Mouse (Mus musculus) right cerebral cortex, postnatal 25 days (tissue): ENCODE data around the gene P3h4.

Experiments
- DNase-seq: peaks from one replicate; pipeline ENCODE4 v3.0.0; 2022

Gene P3h4

DNA sequence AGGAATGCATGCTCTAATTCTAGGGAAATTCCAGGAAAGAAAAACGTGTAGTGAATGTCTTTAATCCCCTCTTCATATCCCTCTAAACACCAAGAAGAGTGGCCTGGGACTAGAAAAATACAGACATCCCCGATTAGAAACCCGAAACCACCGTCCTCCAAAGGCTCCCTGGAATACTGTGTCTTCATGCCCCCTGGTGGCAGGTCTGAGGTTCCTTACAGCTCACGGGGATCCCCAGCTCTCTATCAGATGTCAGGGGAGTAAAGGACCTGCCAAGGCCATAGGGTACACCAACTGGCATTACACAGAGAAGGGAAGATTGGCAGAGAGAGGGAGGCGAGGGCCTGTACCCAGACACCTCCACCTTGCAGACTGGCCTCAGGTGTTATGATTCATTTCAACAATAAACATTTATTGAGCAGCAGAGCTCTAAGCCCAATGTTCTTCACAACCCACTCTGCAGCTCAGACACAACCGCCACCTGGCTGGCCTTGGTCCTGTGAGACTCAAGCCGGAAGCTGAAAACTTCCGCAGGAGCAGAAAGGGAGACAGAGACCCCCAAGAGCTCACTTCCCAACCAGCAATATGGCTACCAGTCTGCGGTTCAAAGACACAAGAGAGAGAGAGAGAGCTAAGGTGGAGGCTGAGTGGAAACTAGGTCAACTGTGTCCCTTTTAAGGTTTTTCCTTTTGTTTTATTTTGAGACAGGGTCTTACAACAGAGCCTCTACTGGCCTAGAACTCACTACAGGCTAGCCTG, 6.4 kb downstream of the P3h4 start:
- no peak for DNase-seq

- DNase-seq = no peak
These were observed 7.5 kb downstream of the P3h4 start for GRCm38 (mm10) chr11:100406995-100407705.

DNA sequence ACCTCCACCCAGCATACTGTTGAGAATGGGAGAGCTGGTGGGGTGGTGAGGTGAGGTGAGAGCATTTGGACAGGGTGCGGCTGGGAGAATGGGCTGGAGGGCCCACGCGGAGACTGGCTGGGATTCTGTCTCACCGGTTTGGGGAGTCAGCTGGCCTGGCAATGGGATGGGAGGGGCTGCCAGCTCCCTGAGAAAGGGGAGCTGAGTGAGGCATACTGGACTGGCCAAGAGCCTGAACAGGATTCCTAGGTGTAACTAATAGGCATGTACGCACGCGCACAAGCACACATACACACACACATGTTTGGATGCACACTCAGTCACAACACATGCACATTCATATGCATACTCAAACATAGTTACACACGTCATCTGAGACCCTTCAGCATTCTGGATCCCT, 8.4 kb downstream of the P3h4 start:
- no peak for DNase-seq

GRCm38 (mm10) chr11:100404456-100405074, 10.1 kb downstream of the P3h4 start:
- no peak for DNase-seq

DNA sequence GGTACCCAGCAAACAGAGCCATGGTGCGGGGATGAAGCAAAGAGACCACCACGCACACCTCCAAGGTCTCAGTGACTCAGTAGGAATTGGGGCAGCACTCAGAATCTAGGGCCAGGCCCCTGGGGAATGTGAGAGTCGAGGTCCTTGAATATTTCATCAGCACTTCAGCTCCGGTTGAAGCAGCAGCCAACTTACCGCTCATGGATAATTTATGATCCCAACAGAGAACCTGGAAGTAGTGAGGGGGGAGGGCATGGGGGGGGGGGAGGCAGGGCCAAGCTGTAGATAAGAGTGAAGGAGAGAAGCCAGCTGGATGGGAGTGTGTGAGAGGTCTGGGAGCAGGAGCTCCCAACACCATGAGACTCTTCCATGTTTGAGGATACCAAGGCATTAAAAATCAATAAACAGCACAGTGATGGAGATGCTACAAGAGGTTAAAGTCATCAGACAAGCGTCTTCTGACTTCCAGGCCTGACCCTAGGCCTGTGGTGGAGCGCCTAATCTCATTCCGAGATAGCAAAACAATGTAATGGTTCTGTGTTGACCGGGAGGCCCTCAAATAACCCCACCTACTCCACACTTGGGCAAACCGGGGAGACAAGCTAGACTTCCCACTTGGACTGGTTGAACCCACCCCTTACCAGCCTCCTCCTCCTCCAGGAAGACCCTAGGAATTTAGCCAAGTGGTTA, 11.0 kb downstream of the P3h4 start:
- no peak for DNase-seq

- DNase-seq = no peak
These were observed 12.0 kb downstream of the P3h4 start for GRCm38 (mm10) chr11:100402682-100403081.

DNA sequence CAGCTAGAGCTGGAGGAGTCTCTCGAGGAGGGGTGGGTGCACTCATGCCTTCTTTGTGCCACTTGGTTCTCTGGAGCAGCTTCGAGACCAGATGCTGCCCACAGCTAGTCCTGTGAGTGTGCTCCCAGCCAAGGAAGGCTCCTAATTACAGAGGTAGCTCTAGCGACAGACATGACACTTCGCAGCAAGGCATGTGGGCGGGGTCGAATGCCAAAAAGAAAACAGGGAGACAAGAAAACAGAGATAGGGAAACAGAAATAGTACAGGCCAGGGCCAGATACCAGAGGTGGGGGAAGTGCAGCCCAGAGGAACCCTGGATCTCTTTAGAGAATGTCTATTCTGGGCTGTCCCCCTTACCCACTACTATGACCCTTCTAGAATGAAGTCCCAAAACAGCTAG, 12.4 kb downstream of the P3h4 start:
- no peak for DNase-seq

DNA sequence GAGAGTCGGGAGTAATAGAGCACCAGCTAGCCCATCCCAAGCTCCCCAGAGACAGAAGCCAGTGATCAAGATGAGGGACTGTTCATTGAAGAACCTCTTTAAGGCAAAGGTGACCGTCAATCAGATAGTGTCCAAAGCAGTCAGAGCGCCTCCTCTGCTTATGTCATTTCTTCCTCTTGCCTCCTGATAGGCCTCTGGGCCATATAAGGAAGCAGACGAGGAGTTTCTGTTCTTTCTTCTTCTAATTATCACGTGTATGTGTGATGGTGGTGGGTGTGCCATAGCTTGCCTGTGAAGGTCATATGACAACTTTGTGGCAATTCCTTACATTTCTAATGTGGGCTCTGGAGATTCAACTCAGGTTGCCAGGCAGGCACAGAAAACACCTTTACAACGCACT, 13.8 kb downstream of the P3h4 start:
- DNase-seq = no peak

DNA sequence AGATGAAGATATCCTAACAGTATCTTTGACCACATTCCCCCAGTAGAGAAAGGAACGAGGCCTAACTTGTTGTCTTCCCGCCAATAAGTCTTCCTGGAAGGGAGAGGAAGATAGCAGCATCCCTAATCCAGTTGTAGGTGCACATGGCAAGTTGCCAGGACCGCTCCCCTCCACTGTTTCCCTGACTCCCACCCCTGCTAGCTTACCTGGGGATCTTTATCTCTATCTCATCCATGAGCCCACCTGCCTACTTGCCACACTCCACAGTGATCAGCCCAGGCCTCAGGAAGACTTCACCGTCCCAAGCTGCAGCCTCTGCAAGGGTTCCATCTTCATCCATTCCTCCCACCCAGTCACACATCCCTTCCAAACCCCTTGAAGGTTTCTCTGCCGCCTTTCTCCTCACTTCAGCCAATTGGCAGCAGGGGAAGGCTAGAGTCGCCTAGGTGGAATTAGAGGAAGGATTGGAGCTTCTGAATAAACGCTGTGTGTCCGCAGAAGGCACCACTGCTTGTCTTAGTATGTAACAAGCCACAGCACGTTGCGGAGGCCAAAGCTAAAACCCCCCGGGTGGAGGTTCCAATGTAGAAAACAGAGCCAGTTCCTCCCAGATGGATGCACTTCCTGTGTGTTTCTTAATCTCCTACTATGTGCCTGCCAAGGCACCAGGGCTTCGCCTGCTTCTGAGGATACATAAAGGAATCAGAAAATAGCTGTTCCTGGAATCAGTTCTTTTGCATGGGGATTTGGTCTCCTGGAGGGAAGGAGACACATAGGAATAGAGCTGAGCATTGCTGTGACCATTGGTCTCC, 14.7 kb downstream of the P3h4 start:
- DNase-seq = no peak

DNA sequence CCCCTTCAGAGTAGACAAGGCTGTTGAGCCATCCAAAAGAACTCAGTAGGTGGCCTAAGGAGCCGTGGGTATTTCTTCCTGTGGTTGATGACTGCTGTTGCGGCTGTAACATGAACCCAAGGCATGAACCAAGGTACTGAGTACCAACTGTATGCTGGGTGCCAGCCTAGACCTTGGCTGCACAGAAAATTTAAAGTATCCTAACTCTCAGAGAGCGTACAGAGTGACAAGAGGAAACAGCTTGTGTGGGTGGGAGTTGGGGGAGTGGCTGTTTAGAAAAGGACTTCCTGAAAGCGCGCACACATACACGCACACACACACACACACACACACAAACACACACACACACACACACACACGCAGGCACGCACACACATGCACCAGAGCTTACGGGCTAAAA, 15.3 kb downstream of the P3h4 start:
- no peak for DNase-seq

- no peak for DNase-seq
These were observed 16.1 kb downstream of the P3h4 start for GRCm38 (mm10) chr11:100398517-100398916.

GRCm38 (mm10) chr11:100397600-100398389, 16.8 kb downstream of the P3h4 start, which contains the start of gene Jup:
TSS of gene Jup (minus strand) at chr11:100397763.
- DNase-seq = peak; percentile 100

- DNase-seq = no peak
These were observed 17.6 kb downstream of the P3h4 start for GRCm38 (mm10) chr11:100396886-100397599.

DNA sequence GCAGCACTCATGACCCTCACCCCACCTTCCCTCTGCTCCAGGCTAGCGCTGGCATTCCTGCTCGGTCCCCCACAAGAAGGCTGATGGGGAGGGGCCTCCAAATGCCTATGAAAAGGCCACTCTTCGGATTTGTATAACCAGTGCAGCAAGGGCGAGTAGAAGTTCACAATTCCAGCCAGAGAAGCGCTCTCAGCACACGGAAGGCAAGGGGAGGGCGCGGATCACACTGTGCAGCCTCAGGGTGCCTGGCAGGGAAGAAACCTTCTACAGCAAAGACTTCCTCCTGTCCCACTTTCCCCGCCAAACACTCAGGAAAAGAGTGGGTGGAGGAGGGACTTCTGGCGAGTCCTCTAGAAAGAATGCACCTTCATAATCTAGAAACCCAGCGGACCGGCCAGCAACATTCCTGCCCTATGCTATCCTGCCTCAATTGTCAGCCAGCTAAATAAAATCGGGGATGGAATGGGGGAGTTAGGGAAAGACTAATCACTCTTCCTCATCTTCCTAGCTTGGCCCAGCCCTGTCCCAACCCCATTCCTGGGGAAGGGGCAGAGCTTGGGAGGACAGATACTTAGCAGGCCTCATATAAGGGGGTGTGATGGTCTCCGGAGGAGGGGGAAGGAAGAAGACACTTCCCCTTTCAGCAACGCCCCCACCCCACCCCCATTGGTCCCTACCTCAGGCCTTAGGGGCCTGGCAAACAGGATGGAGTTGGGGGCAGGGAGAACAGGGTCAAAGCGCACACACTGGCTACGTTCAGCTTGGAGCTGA, 18.6 kb downstream of the P3h4 start:
- DNase-seq = no peak

GRCm38 (mm10) chr11:100395200-100395599, 19.4 kb downstream of the P3h4 start:
- no peak for DNase-seq

DNA sequence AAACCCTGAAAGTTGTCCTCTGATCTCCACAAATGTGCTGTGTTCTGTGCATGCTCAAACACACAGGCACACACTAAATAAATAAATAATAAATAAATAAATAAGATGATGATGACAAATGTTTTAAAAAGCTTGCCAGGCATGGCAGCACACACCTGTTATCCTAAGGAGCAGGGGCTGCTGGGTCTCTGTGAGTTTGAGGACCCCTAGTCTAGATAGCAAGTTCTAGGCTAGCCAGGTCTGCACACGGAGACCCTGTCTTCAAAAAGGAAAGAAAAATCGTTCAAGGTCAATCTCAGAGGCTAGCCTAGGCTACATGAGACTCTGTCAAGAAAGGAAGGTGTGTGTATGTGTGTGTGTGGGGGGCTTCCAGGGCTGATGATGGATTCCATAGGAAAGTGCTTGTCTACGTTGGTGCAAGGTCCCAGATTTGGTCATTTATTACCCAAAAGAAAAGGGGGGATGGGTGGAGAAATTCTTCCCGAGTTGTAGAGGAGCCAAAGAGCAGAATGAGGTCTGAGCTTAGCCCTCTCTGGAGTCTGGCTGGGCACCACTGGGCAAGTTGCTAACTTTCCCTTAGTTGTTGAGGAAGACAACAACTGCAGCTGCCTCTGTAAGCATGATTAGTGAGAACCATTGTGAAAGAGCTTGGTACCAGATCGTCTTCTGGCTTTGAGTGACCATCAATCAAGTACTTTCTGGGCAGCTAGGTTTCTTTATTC, 20.1 kb downstream of the P3h4 start:
- DNase-seq = no peak

- peak; percentile 48 for DNase-seq
These were observed 20.9 kb downstream of the P3h4 start for GRCm38 (mm10) chr11:100393733-100394132.

DNA sequence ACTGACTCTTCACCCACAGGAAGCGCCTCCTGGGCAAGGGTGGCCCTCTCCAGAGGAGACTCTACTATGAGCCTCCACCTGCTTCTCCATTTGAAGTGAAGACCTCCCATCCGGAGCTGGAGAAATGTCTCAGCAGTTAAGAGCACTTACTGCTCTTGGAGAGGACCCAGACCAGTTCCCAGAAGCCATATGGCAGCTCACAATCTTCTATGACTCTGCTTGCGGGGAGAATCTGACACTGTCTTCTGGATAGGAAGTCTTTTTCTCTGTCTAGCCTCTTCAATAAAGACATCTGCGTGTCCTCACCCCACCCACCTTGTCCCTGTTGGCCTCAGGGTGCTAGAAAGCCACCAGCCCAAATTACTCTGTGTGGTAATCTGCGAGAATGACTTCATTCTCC, 21.7 kb downstream of the P3h4 start:
- DNase-seq = no peak

GRCm38 (mm10) chr11:100391884-100392345, 22.7 kb downstream of the P3h4 start:
- DNase-seq = no peak
